Mouse (Mus musculus) forelimb bud, embryonic 11.5 days (tissue): ENCODE results near the gene Echdc1.
"Not testable (repeated sequence)": the region's sequence is repeated elsewhere in the genome, so short reads cannot be mapped to it uniquely, and the experiment has no call there.

Experiments
- DNase-seq: peaks from one replicate; pipeline ENCODE4 v3.0.0-alpha.2; 2012; ENCODE audit warnings: low read depth, low spot score

The Echdc1 gene

GRCm38 (mm10) chr10:29313064-29313638, at the start of gene Echdc1:
Gene Echdc1, plus strand, starts transcription at chr10:29313166.
- DNase-seq = peak; percentile 94

GRCm38 (mm10) chr10:29281736-29282135, 31.2 kb upstream of the Echdc1 start:
- DNase-seq = no peak

GRCm38 (mm10) chr10:29285757-29286156, 27.2 kb upstream of the Echdc1 start:
- peak; percentile 13 for DNase-seq

GRCm38 (mm10) chr10:29302230-29302629, 10.7 kb upstream of the Echdc1 start:
- no peak for DNase-seq

GRCm38 (mm10) chr10:29311480-29312219, 1.3 kb upstream of the Echdc1 start:
- no peak for DNase-seq

- no peak for DNase-seq
These were observed 939 bp downstream of the Echdc1 start for GRCm38 (mm10) chr10:29313905-29314304.

- DNase-seq = no peak
These were observed 11.9 kb downstream of the Echdc1 start for GRCm38 (mm10) chr10:29324817-29325216.

GRCm38 (mm10) chr10:29333836-29334235, 20.9 kb downstream of the Echdc1 start:
- no peak for DNase-seq

GRCm38 (mm10) chr10:29338355-29339056, 25.5 kb downstream of the Echdc1 start:
- DNase-seq = peak; percentile 71

GRCm38 (mm10) chr10:29344232-29344631, 31.3 kb downstream of the Echdc1 start:
- no peak for DNase-seq

- DNase-seq = no peak
These were observed 33.7 kb downstream of the Echdc1 start for GRCm38 (mm10) chr10:29346638-29347037.

- DNase-seq = no peak
These were observed 38.5 kb downstream of the Echdc1 start for GRCm38 (mm10) chr10:29351420-29351819.

GRCm38 (mm10) chr10:29352575-29352974, 39.6 kb downstream of the Echdc1 start:
- no peak for DNase-seq

- no peak for DNase-seq
These were observed 41.2 kb downstream of the Echdc1 start for GRCm38 (mm10) chr10:29354183-29354582.

GRCm38 (mm10) chr10:29361095-29361463, 48.1 kb downstream of the Echdc1 start:
- DNase-seq = no peak

GRCm38 (mm10) chr10:29361464-29362196, 48.7 kb downstream of the Echdc1 start:
- peak; percentile 76 for DNase-seq

- no peak for DNase-seq
These were observed 49.4 kb downstream of the Echdc1 start, which contains the start of gene Rnf146 for GRCm38 (mm10) chr10:29362197-29362900. Gene Rnf146, minus strand, starts transcription at chr10:29362442.

- DNase-seq = no peak
These were observed 61.1 kb downstream of the Echdc1 start for GRCm38 (mm10) chr10:29374065-29374464.

GRCm38 (mm10) chr10:29381558-29381957, 68.6 kb downstream of the Echdc1 start:
- no peak for DNase-seq

- not testable (repeated sequence) for DNase-seq
These were observed 81.9 kb downstream of the Echdc1 start for GRCm38 (mm10) chr10:29394890-29395289.
